Mouse (Mus musculus): ENCODE measurements around the gene Ostn.

DNA sequence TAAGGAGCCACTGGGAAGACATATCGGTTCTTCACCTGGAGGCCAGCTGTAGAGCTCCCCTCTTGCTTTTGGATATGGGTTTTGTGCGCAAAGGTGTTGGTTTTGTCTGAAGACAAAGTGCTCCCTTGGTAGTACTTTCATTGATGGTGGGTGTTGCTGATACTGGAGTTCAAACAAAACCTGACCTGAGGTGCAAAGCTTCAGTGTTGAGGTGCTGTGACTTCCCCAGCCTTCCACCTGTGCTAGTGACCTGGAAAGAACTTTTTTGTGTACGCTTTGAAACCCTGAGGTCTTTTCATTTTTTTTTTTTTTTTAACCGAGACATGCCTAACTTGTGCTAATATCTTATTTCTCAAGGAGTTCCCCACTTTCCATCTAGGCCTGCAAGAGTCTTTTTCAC lies 83.0 kb downstream of the Ostn start:
- no peak for TF ChIP-seq EP300 (IDR thresholded peaks at IDR 0.05; ENCODE audit: insufficient read depth, low read depth, low read length)
- TF ChIP-seq POLR2A (IDR thresholded peaks at IDR 0.05; ENCODE audit: insufficient read depth, low read length), result no peak
- no peak for TF ChIP-seq CTCF (IDR thresholded peaks at IDR 0.05; ENCODE audit: low read depth, low read length)

Data from ES-Bruce4 (cell line).